Comparison of ENCODE assay signal across 9 mouse cellular contexts in the genomic region with DNA sequence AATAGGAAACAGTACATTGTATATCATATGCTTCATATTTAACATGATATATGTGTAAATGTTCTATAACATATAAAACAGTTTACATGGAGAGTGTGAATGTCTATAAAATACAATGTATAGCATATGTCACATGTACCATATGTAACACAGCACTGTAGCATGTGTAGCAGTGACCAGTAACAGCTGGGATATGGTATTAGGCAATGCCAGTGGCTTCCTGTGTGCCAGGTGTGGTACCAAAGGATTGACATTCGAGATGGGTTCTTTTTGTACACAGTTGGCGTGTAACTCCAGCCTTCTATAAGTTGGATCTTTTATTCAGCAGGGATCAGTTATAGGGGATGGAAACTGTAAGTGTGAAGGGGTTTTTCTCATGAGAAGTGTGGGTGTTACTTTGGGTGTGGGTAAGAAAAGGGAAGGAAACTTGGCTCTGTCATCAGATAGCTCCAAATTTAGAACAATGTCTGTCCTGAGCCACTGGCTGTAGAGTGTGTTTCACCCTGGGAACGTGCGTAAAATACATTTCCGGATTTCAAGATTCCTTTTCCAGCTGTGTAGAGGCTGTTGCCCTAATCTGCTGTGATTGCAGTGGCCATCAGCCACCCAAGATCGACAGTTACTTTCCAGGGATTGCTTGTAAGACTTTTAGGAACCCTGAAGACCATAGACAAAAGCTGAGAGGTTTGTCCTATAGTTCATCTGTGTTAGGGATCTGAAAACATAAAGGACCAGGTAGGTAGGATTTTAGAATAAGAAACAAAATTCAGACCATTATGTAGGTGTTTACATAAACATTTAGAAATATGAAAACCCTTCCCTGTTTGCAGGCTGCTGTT. TPM values are rescaled to one million over a fixed set of nuclear protein-coding genes. Genes with fewer than 3 reads are reported as not detected.
DNase-seq lines count a peak whose midpoint lies in the region; ATAC-seq and TF ChIP-seq lines count a peak whose summit lies in the region.
"Had no signal": no experiment of that assay in that cellular context is flagged by ENCODE, and none has a peak within 500 bp of the region (broad histone marks: within the 10 kb centered on the region; RNA-seq: fewer than 3 reads in every experiment).

No protein-coding gene starts in this region.

- H3K27ac ChIP-seq in hindbrain, embryonic 13.5 days: 0 out of 2 replicates have a peak overlapping the region, but pooled peaks have one; percentile 40
- no peak overlapping the region for H3K27ac ChIP-seq in hindbrain, embryonic 16.5 days (ENCODE audit: low read depth, low read length)
- H3K27ac ChIP-seq in heart, postnatal 0 days (ENCODE audit: low read depth): peak overlapping the region; percentile 84
- H3K27ac ChIP-seq: limb, embryonic 12.5 days had no signal

- peaks cover 46% of the 10 kb centered on the region for H3K4me1 ChIP-seq in hindbrain, embryonic 13.5 days (replicated peaks)
- H3K4me1 ChIP-seq in hindbrain, embryonic 16.5 days (ENCODE audit: control insufficient read depth, insufficient read depth, low read depth, low read length): peaks cover 3% of the 10 kb centered on the region; the same call in 1 of the 2 replicates
- H3K4me1 ChIP-seq in heart, postnatal 0 days (ENCODE audit: control insufficient read depth, insufficient read depth): peaks cover 29% of the 10 kb centered on the region

- 92% methylated on average over 6 of the region's 6 CpGs for WGBS in hindbrain, embryonic 13.5 days
- 81% methylated on average over 6 of the region's 6 CpGs for WGBS in hindbrain, embryonic 16.5 days
- 32% methylated on average over 6 of the region's 6 CpGs for WGBS in heart, postnatal 0 days

- DNase-seq in CD4-positive, CD25-positive, alpha-beta regulatory T cell, adult 2 months (ENCODE audit: low read depth, low spot score): peak; percentile 35
- DNase-seq in heart, postnatal 0 days (ENCODE audit: low spot score): peak; percentile 60
- DNase-seq in lung, postnatal 4 days: peak; percentile 49 to 51
- no peak for DNase-seq in thymus, postnatal 25 days
- DNase-seq in right cerebral cortex, postnatal 25 days: no peak
- no peak for DNase-seq in cerebellum, postnatal 10 days

- H3K9me3 ChIP-seq in hindbrain, embryonic 13.5 days: no peaks in the 10 kb centered on the region
- H3K9me3 ChIP-seq in hindbrain, embryonic 16.5 days (ENCODE audit: control insufficient read depth, low read length): no peaks in the 10 kb centered on the region
- no peaks in the 10 kb centered on the region for H3K9me3 ChIP-seq in heart, postnatal 0 days (replicated peaks; ENCODE audit: control insufficient read depth, low read length)
- H3K9me3 ChIP-seq: limb, embryonic 12.5 days had no signal

- no peak for TF ChIP-seq CTCF in heart, postnatal 0 days (IDR thresholded peaks at IDR 0.05; ENCODE audit: low read depth)

- no peaks in the 10 kb centered on the region for H3K27me3 ChIP-seq in hindbrain, embryonic 13.5 days
- no peaks in the 10 kb centered on the region for H3K27me3 ChIP-seq in hindbrain, embryonic 16.5 days (replicated peaks; ENCODE audit: control insufficient read depth, insufficient read depth, low read length)
- no peaks in the 10 kb centered on the region for H3K27me3 ChIP-seq in heart, postnatal 0 days (ENCODE audit: control insufficient read depth, insufficient read depth, low read length)
- H3K27me3 ChIP-seq: limb, embryonic 12.5 days had no signal

- H3K36me3 ChIP-seq in hindbrain, embryonic 13.5 days: no peaks in the 10 kb centered on the region
- H3K36me3 ChIP-seq in hindbrain, embryonic 16.5 days (ENCODE audit: control insufficient read depth, insufficient read depth, low read length): no peaks in the 10 kb centered on the region
- peaks cover 4% of the 10 kb centered on the region for H3K36me3 ChIP-seq in heart, postnatal 0 days (replicated peaks; ENCODE audit: control insufficient read depth, insufficient read depth, low read length)

- ATAC-seq in hindbrain, embryonic 13.5 days (ENCODE audit: low FRiP score): no peak
- no peak for ATAC-seq in hindbrain, embryonic 16.5 days
- peak; percentile 62 for ATAC-seq in heart, postnatal 0 days (ENCODE audit: insufficient read depth, low read depth)

- H3K4me3 ChIP-seq in hindbrain, embryonic 13.5 days: no peak overlapping the region
- no peak overlapping the region for H3K4me3 ChIP-seq in hindbrain, embryonic 16.5 days (ENCODE audit: low read length)
- H3K4me3 ChIP-seq in heart, postnatal 0 days (ENCODE audit: low read depth, low read length): no peak overlapping the region
- H3K4me3 ChIP-seq: limb, embryonic 12.5 days had no signal

- TF ChIP-seq EP300 in heart, postnatal 0 days (IDR thresholded peaks at IDR 0.05; ENCODE audit: low read depth): peak; percentile 87

- no peak overlapping the region for H3K9ac ChIP-seq in hindbrain, embryonic 13.5 days
- H3K9ac ChIP-seq in hindbrain, embryonic 16.5 days (ENCODE audit: low read depth, low read length): no peak overlapping the region
- H3K9ac ChIP-seq in heart, postnatal 0 days (replicated peaks; ENCODE audit: low read depth, low read length): no peak overlapping the region
- H3K9ac ChIP-seq: limb, embryonic 12.5 days had no signal

- H3K4me2 ChIP-seq in hindbrain, embryonic 13.5 days: no peak overlapping the region
- no peak overlapping the region for H3K4me2 ChIP-seq in hindbrain, embryonic 16.5 days (ENCODE audit: low read length)
- peak overlapping the region; percentile 17 for H3K4me2 ChIP-seq in heart, postnatal 0 days (ENCODE audit: low read depth, low read length)
- H3K4me2 ChIP-seq: limb, embryonic 12.5 days had no signal

RNA-seq across cellular contexts. Expression of gene Rapgef1, which starts 29.7 kb away (rescaled TPM):
- 14.3 and 16.1 TPM in 2 replicates for polyA plus RNA-seq in hindbrain, embryonic 13.5 days (2015; fragmentation: Nextera tagmentation; extraction: Ambion mirVana)
- 14.8 and 18.6 TPM in 2 replicates for polyA plus RNA-seq in hindbrain, embryonic 16.5 days (2015; fragmentation: Nextera tagmentation; extraction: Ambion mirVana)
- total RNA-seq in heart, postnatal 0 days (2014; rRNA removed; ENCODE audit: low replicate concordance): 47.6 and 64.0 TPM in 2 replicates
- 6.7 and 9.0 TPM in 2 replicates for polyA plus RNA-seq in heart, postnatal 0 days (2015; fragmentation: Nextera tagmentation; extraction: Ambion mirVana)

Comparison
In these comparisons a context has a peak if more than half of its experiments do, and no peak if none do; other contexts are left out.
1. DNase-seq: peak in CD4-positive, CD25-positive, alpha-beta regulatory T cell, adult 2 months (single experiment), heart, postnatal 0 days (single experiment) and lung, postnatal 4 days (2 of 2); none in thymus, postnatal 25 days (single experiment), right cerebral cortex, postnatal 25 days (single experiment) and cerebellum, postnatal 10 days (0 of 2).